Mouse (Mus musculus) lung, embryonic 15.5 days (tissue): ENCODE measurements around the gene Map1b. TPM values are rescaled to one million over a fixed set of nuclear protein-coding genes. Genes with fewer than 3 reads are reported as not detected.

Source experiments
- ATAC-seq: fragments of 200-750 bp; cut with Nextera tagmentation; 2 replicates; pipeline ENCODE4 v1.8.0; 2017; ENCODE audit warnings: moderate number of reproducible peaks, borderline replicate concordance; ENCODE audit not compliant: low FRiP score, low TSS enrichment; ENCODE audit errors: extremely low read depth
- H3K27ac ChIP-seq: fragments of 300-500 bp; sonication (generic); 2 replicates; pipeline ENCODE4 v1.5.1; 2015; ENCODE audit warnings: moderate library complexity, mild to moderate bottlenecking, inconsistent platforms
- H3K27me3 ChIP-seq: fragments of 300-500 bp; sonication (generic); 2 replicates; pipeline ENCODE4 v1.6.1; 2015; ENCODE audit warnings: inconsistent platforms
- H3K36me3 ChIP-seq: fragments of 300-500 bp; sonication (generic); 2 replicates; pipeline ENCODE4 v1.6.1; 2015; ENCODE audit warnings: inconsistent platforms
- H3K4me1 ChIP-seq: fragments of 300-500 bp; sonication (generic); 2 replicates; pipeline ENCODE4 v1.6.1; 2015; ENCODE audit warnings: inconsistent platforms
- H3K4me2 ChIP-seq: fragments of 300-500 bp; sonication (generic); 2 replicates; pipeline ENCODE4 v1.6.1; 2015; ENCODE audit warnings: inconsistent platforms, mild to moderate bottlenecking, moderate library complexity
- H3K4me3 ChIP-seq: fragments of 300-500 bp; sonication (generic); 2 replicates; pipeline ENCODE4 v1.5.1; 2015; ENCODE audit warnings: mild to moderate bottlenecking, inconsistent platforms
- H3K9ac ChIP-seq: fragments of 300-500 bp; sonication (generic); 2 replicates; pipeline ENCODE4 v1.6.1; 2015; ENCODE audit warnings: inconsistent platforms
- H3K9me3 ChIP-seq: fragments of 300-500 bp; sonication (generic); 2 replicates; pipeline ENCODE4 v1.6.1; 2016; ENCODE audit warnings: inconsistent platforms
- WGBS: fragments of 180-500 bp; shearing (Covaris S2); methylation state at CpG from one replicate; pipeline ENCODE4 v1.1.7; 2015; 5-methylcytosine and 5-hydroxymethylcytosine counted together
- polyA plus RNA-seq: library from polyadenylated mRNA; unstranded; fragments of >200 nt; fragmentation: Nextera tagmentation; extraction: Ambion mirVana; gene quantifications from 2 replicates; pipeline ENCODE4 v1.2.1, GENCODE M21; 2015

Map1b gene
- polyA plus RNA-seq, 1 experiment from 2014 or later: 76.4 TPM

DNA sequence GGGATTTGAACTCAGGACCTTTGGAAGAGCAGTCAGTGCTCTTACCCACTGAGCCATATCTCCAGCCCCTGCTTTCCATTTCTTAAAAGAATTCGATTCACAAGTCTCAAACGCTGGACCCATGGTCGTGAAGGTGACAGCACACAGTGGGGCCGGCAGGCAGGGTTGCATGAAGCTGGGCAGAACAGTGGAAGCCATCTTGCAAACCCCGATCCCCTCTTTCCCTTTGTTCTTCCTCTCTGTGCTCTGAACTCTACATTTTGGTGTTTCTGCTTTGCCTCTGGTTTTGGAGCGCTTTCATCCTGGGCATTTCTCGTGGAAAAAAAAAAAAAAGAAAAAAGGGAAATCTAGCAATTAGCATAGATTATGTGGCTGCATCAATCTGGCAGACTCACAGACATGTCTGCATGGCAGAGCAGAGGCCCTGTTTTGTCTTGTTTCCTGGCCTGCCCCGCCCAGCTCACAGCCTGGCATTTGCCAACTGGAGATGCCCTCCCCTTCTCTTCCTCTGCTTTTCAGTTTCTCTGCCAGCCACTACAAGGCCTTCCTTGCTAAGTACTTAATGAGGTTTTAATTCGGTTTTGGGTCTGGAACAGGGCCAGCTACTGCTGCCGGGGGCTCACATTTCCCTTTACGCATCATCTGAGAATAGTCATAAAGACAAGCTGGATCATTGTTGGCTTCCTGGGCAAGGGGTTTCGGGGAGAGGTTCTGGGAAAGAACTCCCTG, 57.5 kb downstream of the Map1b start:
- Histone ChIP-seq H3K9ac (no peak overlapping the region), H3K27me3 (no peaks in the 10 kb centered on the region), H3K4me3 (no peak overlapping the region), H3K4me1 (peaks cover 13% of the 10 kb centered on the region), H3K9me3 (no peaks in the 10 kb centered on the region), H3K36me3 (no peaks in the 10 kb centered on the region), H3K4me2 (no peak overlapping the region), H3K27ac (peak overlapping the region; percentile 20; the same call in 1 of the 2 replicates)
- 70% methylated on average over 12 of the region's 12 CpGs for WGBS
- no peak for ATAC-seq

DNA sequence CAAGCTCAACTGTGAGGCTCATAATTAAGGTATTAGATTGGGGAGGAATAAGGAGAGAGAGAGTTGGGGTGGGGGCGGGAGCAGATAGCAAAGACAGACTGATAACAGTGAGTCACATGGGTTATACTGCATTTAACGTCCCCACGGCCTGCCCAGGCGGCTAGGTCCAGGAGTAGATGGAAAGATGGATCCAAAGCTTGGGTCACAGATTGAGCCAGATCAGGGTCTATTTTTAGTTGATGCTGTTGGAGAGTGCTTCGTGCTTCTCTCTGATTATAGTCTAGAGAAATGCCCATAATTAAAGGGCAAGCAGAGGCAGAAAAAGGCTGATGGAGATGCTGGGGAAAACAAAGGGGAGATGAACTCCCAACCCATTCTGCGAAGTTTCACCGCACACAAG, 61.4 kb downstream of the Map1b start:
- no peaks in the 10 kb centered on the region for H3K9me3 ChIP-seq
- WGBS: 80% methylated on average over 7 of the region's 7 CpGs
- no peaks in the 10 kb centered on the region for H3K36me3 ChIP-seq
- no peak overlapping the region for H3K9ac ChIP-seq
- H3K27me3 ChIP-seq: no peaks in the 10 kb centered on the region
- H3K4me2 ChIP-seq: no peak overlapping the region
- no peak overlapping the region for H3K27ac ChIP-seq
- ATAC-seq: no peak
- no peak overlapping the region for H3K4me3 ChIP-seq
- H3K4me1 ChIP-seq: peaks cover 13% of the 10 kb centered on the region

DNA sequence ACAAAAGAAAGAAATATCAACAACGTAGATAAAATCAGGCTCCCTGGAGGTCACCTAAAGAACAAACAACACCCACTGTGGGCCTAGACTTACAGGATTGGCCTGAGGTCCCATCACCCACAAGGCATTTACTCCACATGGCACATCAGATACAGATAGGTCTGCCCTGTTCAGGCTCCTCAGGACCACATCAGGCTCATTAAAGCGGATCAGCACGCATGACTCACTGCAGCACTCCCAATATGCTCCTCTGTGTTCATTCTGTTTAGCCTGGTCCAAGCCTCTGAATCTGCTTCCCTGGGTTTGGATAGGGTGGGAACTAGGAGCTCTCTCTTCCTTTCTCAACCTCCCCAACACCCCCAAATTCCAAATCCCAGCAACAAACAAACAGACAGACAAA, 63.9 kb downstream of the Map1b start:
- Histone ChIP-seq H3K4me2 (no peak overlapping the region), H3K4me3 (no peak overlapping the region), H3K27ac (no peak overlapping the region), H3K9ac (no peak overlapping the region), H3K9me3 (no peaks in the 10 kb centered on the region), H3K27me3 (no peaks in the 10 kb centered on the region), H3K36me3 (no peaks in the 10 kb centered on the region), H3K4me1 (peaks cover 4% of the 10 kb centered on the region)
- 87% methylated on average over 3 of the region's 3 CpGs for WGBS
- ATAC-seq: no peak

- Histone ChIP-seq H3K4me1 (peaks cover 13% of the 10 kb centered on the region), H3K4me3 (no peak overlapping the region), H3K27ac (no peak overlapping the region), H3K4me2 (no peak overlapping the region), H3K27me3 (no peaks in the 10 kb centered on the region), H3K9me3 (no peaks in the 10 kb centered on the region), H3K9ac (no peak overlapping the region), H3K36me3 (no peaks in the 10 kb centered on the region)
- WGBS: 77% methylated on average over 5 of the region's 5 CpGs
- no peak for ATAC-seq
Measured at GRCm38 (mm10) chr13:99451276-99451675, 65.1 kb downstream of the Map1b start.

- no peak overlapping the region for H3K4me3 ChIP-seq
- WGBS: 64% methylated on average over 7 of the region's 7 CpGs
Measured at GRCm38 (mm10) chr13:99450766-99451165, 65.6 kb downstream of the Map1b start.

DNA sequence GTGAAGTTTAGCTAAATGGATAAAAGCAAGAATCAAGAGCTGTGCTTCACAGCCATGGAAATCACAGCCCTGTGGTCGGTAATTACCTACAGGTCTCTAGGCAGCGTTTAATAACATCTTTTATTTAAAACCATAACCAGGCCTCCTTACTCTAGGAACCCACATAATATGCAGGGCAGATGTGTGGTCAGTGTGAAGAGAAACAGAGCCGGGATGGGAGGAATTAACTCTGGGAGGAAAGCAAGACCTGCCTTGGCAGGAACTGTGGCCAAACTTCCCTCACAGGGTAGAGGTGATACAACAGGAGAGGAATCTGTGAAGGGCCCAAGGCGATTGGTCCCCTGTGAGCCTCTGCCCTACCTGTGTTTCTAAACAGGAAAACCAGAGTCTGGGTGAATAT, 66.8 kb downstream of the Map1b start:
- no peak for ATAC-seq
- 76% methylated on average over 4 of the region's 4 CpGs for WGBS

More at GRCm38 (mm10) chr13:99450766-99451165, 65.6 kb downstream of the Map1b start:
- Histone ChIP-seq H3K9ac (no peak overlapping the region), H3K27me3 (no peaks in the 10 kb centered on the region), H3K36me3 (no peaks in the 10 kb centered on the region), H3K27ac (no peak overlapping the region), H3K4me1 (peaks cover 18% of the 10 kb centered on the region), H3K4me2 (no peak overlapping the region), H3K9me3 (no peaks in the 10 kb centered on the region)
- 0 out of 2 replicates have a peak, but pooled peaks have one; percentile 19 for ATAC-seq

DNA sequence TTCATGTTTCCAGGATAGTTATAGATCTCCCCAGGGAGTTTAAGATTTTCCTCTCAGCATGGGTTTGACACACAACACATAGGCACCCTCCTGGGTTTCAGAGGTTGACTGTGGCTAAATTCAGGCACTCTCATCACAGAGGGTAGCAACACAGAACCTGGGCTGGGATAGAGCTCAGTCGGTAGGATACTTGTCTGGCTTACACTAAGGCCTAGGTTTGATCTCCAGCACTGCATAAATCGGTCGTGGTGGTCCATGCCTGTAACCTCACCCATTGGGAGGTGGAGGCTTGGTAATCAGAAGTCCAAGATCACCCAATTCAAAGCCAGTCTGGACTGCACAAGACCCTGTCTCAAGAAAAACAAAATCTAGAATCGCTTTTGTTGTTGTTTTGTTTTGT, 68.1 kb downstream of the Map1b start:
- Histone ChIP-seq H3K4me2 (no peak overlapping the region), H3K9me3 (no peaks in the 10 kb centered on the region), H3K4me3 (no peak overlapping the region), H3K27ac (no peak overlapping the region), H3K36me3 (no peaks in the 10 kb centered on the region), H3K4me1 (peaks cover 29% of the 10 kb centered on the region), H3K27me3 (no peaks in the 10 kb centered on the region), H3K9ac (no peak overlapping the region)
- 68% methylated on average over 4 of the region's 4 CpGs for WGBS
- ATAC-seq: no peak

More for the DNA sequence above, 66.8 kb downstream of the Map1b start:
- Histone ChIP-seq H3K36me3 (no peaks in the 10 kb centered on the region), H3K27me3 (no peaks in the 10 kb centered on the region), H3K4me1 (peaks cover 26% of the 10 kb centered on the region), H3K4me3 (no peak overlapping the region), H3K9ac (no peak overlapping the region), H3K9me3 (no peaks in the 10 kb centered on the region), H3K27ac (no peak overlapping the region), H3K4me2 (no peak overlapping the region)

- no peak overlapping the region for H3K4me2 ChIP-seq
- H3K9ac ChIP-seq: no peak overlapping the region
- 33% methylated on average over 11 of the region's 11 CpGs for WGBS
- H3K4me1 ChIP-seq: peaks cover 29% of the 10 kb centered on the region
- no peak for ATAC-seq
- H3K27me3 ChIP-seq: no peaks in the 10 kb centered on the region
- H3K4me3 ChIP-seq: no peak overlapping the region
- no peak overlapping the region for H3K27ac ChIP-seq
- no peaks in the 10 kb centered on the region for H3K36me3 ChIP-seq
- H3K9me3 ChIP-seq: no peaks in the 10 kb centered on the region
Measured at GRCm38 (mm10) chr13:99447403-99448199, 68.7 kb downstream of the Map1b start.

GRCm38 (mm10) chr13:99447002-99447401, 69.3 kb downstream of the Map1b start:
- no peak overlapping the region for H3K9ac ChIP-seq
- no peaks in the 10 kb centered on the region for H3K36me3 ChIP-seq
- no peak overlapping the region for H3K4me3 ChIP-seq
- 59% methylated on average over 7 of the region's 7 CpGs for WGBS
- no peak for ATAC-seq
- peaks cover 29% of the 10 kb centered on the region for H3K4me1 ChIP-seq
- H3K27me3 ChIP-seq: no peaks in the 10 kb centered on the region
- H3K27ac ChIP-seq: no peak overlapping the region
- no peaks in the 10 kb centered on the region for H3K9me3 ChIP-seq
- peak overlapping the region; percentile 2; the same call in 1 of the 2 replicates for H3K4me2 ChIP-seq

GRCm38 (mm10) chr13:99444880-99445279, 71.5 kb downstream of the Map1b start:
- Histone ChIP-seq H3K4me1 (peaks cover 33% of the 10 kb centered on the region), H3K4me3 (no peak overlapping the region), H3K9me3 (no peaks in the 10 kb centered on the region), H3K4me2 (no peak overlapping the region), H3K27me3 (no peaks in the 10 kb centered on the region), H3K36me3 (peaks cover 3% of the 10 kb centered on the region; the same call in 1 of the 2 replicates), H3K9ac (no peak overlapping the region), H3K27ac (no peak overlapping the region)
- ATAC-seq: no peak
- 5% methylated on average over 6 of the region's 6 CpGs for WGBS

- Histone ChIP-seq H3K9ac (no peak overlapping the region), H3K4me1 (peaks cover 33% of the 10 kb centered on the region)
- 27% methylated on average over 10 of the region's 10 CpGs for WGBS
Measured at GRCm38 (mm10) chr13:99444431-99444871, 71.9 kb downstream of the Map1b start.

More at GRCm38 (mm10) chr13:99444431-99444871, 71.9 kb downstream of the Map1b start:
- Histone ChIP-seq H3K36me3 (peaks cover 3% of the 10 kb centered on the region; the same call in 1 of the 2 replicates), H3K4me2 (no peak overlapping the region), H3K9me3 (no peaks in the 10 kb centered on the region), H3K4me3 (no peak overlapping the region), H3K27me3 (no peaks in the 10 kb centered on the region), H3K27ac (no peak overlapping the region)
- no peak for ATAC-seq
